Mouse (Mus musculus) limb, embryonic 14.5 days (tissue): ENCODE data around the gene Sec14l1. TPM values are rescaled to one million over a fixed set of nuclear protein-coding genes. Genes with fewer than 3 reads are reported as not detected.

ENCODE experiments used
- ATAC-seq: fragments of 200-750 bp; cut with Nextera tagmentation; 2 replicates; pipeline ENCODE4 v1.8.0; 2017; ENCODE audit warnings: low read depth, moderate number of reproducible peaks, moderate TSS enrichment; ENCODE audit not compliant: low FRiP score
- DNase-seq: peaks from one replicate; pipeline ENCODE4 v3.0.0-alpha.2; 2015; ENCODE audit warnings: low spot score
- H3K27ac ChIP-seq: fragments of 300-500 bp; sonication (generic); replicated peaks from 2 replicates; pipeline ENCODE4 v1.5.1; 2014; ENCODE audit warnings: low read depth, mild to moderate bottlenecking, low read length, moderate library complexity, mixed read lengths
- H3K27me3 ChIP-seq: fragments of 300-500 bp; sonication (generic); 2 replicates; pipeline ENCODE4 v1.6.1; 2014; ENCODE audit warnings: low read length, mixed read lengths; ENCODE audit not compliant: control insufficient read depth, insufficient read depth
- H3K36me3 ChIP-seq: fragments of 300-500 bp; sonication (generic); 2 replicates; pipeline ENCODE4 v1.6.1; 2014; ENCODE audit warnings: mild to moderate bottlenecking, low read length, moderate library complexity, mixed read lengths; ENCODE audit not compliant: control insufficient read depth, insufficient read depth
- H3K4me1 ChIP-seq: fragments of 300-500 bp; sonication (generic); 2 replicates; pipeline ENCODE4 v1.6.1; 2014; ENCODE audit warnings: antibody characterized with exemption, low read length, mixed read lengths; ENCODE audit not compliant: control insufficient read depth, insufficient read depth
- H3K4me2 ChIP-seq: fragments of 300-500 bp; sonication (generic); replicated peaks from 2 replicates; pipeline ENCODE4 v1.6.1; 2014; ENCODE audit warnings: low read depth, mild to moderate bottlenecking, low read length, moderate library complexity; ENCODE audit not compliant: severe bottlenecking
- H3K4me3 ChIP-seq: fragments of 300-500 bp; sonication (generic); replicated peaks from 2 replicates; pipeline ENCODE4 v1.5.1; 2014; ENCODE audit warnings: low read length
- H3K9ac ChIP-seq: fragments of 300-500 bp; sonication (generic); 2 replicates; pipeline ENCODE4 v1.6.1; 2014; ENCODE audit warnings: mild to moderate bottlenecking, low read depth, low read length, moderate library complexity; ENCODE audit not compliant: severe bottlenecking
- H3K9me3 ChIP-seq: fragments of 300-500 bp; sonication (generic); 2 replicates; pipeline ENCODE4 v1.6.1; 2016; ENCODE audit warnings: low read length; ENCODE audit not compliant: control insufficient read depth
- POLR2A ChIP-seq: fragments of 200-500 bp; IDR thresholded peaks from 2 replicates; pipeline ENCODE4 v1.8.0; 2012; ENCODE audit warnings: inconsistent platforms, mild to moderate bottlenecking, moderate library complexity, borderline replicate concordance; ENCODE audit not compliant: insufficient read depth, insufficient read length; ENCODE audit errors: extremely low read depth
- WGBS: fragments of 180-500 bp; shearing (Covaris S2); extraction: QIAGEN DNeasy Blood & Tissue Kit; methylation state at CpG from one replicate; pipeline ENCODE4 v1.1.7; 2014; 5-methylcytosine and 5-hydroxymethylcytosine counted together
- polyA plus RNA-seq, 2 experiments: library from polyadenylated mRNA; depleted of rRNA in 1 of 2; stranded (reverse) in 1 of 2; unstranded in 1 of 2; fragments of >200 nt; fragmentation: Nextera tagmentation in 1 of 2; extraction: Ambion mirVana in 1 of 2; gene quantifications; 2 replicates each; pipeline versions ENCODE4 v1.2.1 to v1.2.3; 2012 to 2014

Gene Sec14l1
- polyA plus RNA-seq, 2 experiments: 38.7 to 72.5 TPM

DNA sequence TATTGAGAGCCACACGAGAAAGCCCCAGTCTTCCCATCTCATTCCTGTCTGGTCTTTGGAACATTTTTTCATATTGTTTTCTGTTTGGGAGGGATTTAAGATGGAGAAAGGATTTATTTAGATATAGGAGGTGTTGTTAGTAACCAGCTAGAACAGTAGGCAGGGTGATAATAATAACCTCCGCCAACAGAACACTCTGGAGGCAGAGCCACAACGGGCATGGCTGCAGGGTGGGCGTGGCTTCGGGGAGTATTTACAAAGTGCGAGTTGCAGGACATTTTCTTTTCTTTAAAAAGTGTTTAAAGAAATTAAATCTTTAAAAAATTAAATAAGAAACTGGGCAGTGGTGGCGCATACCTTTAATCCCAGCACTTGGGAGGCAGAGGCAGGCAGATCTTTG, 9.1 kb upstream of the Sec14l1 start:
- no peak overlapping the region for H3K4me3 ChIP-seq
- no peak overlapping the region for H3K27ac ChIP-seq
- H3K9me3 ChIP-seq: no peaks in the 10 kb centered on the region
- WGBS: 78% methylated on average over 7 of the region's 7 CpGs
- ATAC-seq (no peak), DNase-seq (no peak)
- H3K27me3 ChIP-seq: no peaks in the 10 kb centered on the region
- H3K4me2 ChIP-seq: no peak overlapping the region
- H3K36me3 ChIP-seq: no peaks in the 10 kb centered on the region
- peaks cover 28% of the 10 kb centered on the region for H3K4me1 ChIP-seq
- no peak overlapping the region for H3K9ac ChIP-seq
- no peak for TF ChIP-seq POLR2A

DNA sequence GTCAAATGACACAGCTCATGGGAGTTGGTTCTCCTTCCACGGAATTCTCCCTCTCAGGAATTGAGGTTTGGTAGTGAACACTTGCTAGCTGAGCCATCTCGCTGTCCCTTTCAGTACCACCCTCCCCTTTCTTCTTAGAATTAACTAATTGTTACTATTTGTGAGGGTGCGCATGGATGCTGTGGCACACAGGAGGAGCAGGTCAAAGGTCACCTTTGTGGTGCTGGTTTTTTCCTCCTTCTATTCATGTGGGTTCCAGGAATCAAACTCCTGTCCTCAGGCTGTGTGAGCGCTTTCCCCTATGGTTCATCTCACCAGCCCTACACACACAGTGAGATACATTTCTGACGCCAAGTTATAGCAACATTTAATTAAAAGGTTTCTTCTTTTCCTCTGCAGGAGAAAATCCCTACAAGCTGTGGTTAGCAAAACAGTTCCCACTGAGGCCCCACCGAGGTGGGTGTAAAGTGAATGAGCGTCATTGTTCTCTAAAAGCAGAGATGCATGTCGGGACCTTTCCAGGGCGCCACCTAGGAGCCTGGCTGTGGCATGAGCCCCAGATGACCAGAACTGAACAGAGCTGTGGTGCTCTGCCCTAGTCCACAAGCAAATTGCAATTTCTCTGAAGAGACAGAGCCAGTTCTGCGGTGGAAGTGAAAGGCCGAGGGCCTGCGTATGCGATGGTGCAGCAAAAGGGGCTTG, 8.2 kb upstream of the Sec14l1 start:
- ATAC-seq: no peak; the same call in 1 of the 2 replicates
- H3K4me1 ChIP-seq: peaks cover 28% of the 10 kb centered on the region
- H3K9ac ChIP-seq: no peak overlapping the region
- no peak overlapping the region for H3K4me2 ChIP-seq
- no peak overlapping the region for H3K4me3 ChIP-seq
- no peaks in the 10 kb centered on the region for H3K27me3 ChIP-seq
- no peak for TF ChIP-seq POLR2A
- no peaks in the 10 kb centered on the region for H3K9me3 ChIP-seq
- no peaks in the 10 kb centered on the region for H3K36me3 ChIP-seq
- peak overlapping the region; percentile 88 for H3K27ac ChIP-seq
- 44% methylated on average over 13 of the region's 13 CpGs for WGBS
- DNase-seq: peak; percentile 59

- no peak overlapping the region for H3K9ac ChIP-seq
- H3K27ac ChIP-seq: peak overlapping the region; percentile 88
- peaks cover 31% of the 10 kb centered on the region for H3K4me1 ChIP-seq
- no peak overlapping the region for H3K4me3 ChIP-seq
- ATAC-seq (no peak), DNase-seq (no peak)
- no peak overlapping the region for H3K4me2 ChIP-seq
- H3K9me3 ChIP-seq: no peaks in the 10 kb centered on the region
- TF ChIP-seq POLR2A: no peak
- whole genome bisulfite sequencing: 96% methylated on average over 2 of the region's 2 CpGs
- no peaks in the 10 kb centered on the region for H3K36me3 ChIP-seq
- no peaks in the 10 kb centered on the region for H3K27me3 ChIP-seq
Measured at GRCm38 (mm10) chr11:117107837-117108236, 7.1 kb upstream of the Sec14l1 start.

- DNase-seq (peak; percentile 92), ATAC-seq (peak; percentile 75)
- H3K4me2 ChIP-seq: 0 out of 2 replicates have a peak overlapping the region, but pooled peaks have one; percentile 8
- no peak overlapping the region for H3K4me3 ChIP-seq
- no peaks in the 10 kb centered on the region for H3K27me3 ChIP-seq
- H3K9ac ChIP-seq: no peak overlapping the region
- 24% methylated on average over 9 of the region's 9 CpGs for WGBS
- peaks cover 32% of the 10 kb centered on the region for H3K4me1 ChIP-seq
- peak overlapping the region; percentile 88 for H3K27ac ChIP-seq
- H3K9me3 ChIP-seq: no peaks in the 10 kb centered on the region
- TF ChIP-seq POLR2A: no peak
- H3K36me3 ChIP-seq: no peaks in the 10 kb centered on the region
Measured at GRCm38 (mm10) chr11:117108595-117108994, 6.4 kb upstream of the Sec14l1 start.

GRCm38 (mm10) chr11:117109179-117109954, 5.6 kb upstream of the Sec14l1 start:
- H3K27me3 ChIP-seq: no peaks in the 10 kb centered on the region
- ATAC-seq: no peak
- H3K4me1 ChIP-seq: peaks cover 37% of the 10 kb centered on the region
- 85% methylated on average over 12 of the region's 12 CpGs for WGBS
- H3K9me3 ChIP-seq: no peaks in the 10 kb centered on the region
- H3K4me2 ChIP-seq: no peak overlapping the region
- TF ChIP-seq POLR2A: no peak
- peak overlapping the region; percentile 88 for H3K27ac ChIP-seq
- no peaks in the 10 kb centered on the region for H3K36me3 ChIP-seq
- no peak overlapping the region for H3K4me3 ChIP-seq
- H3K9ac ChIP-seq: no peak overlapping the region
- no peak for DNase-seq
